Mouse (Mus musculus): Measurements from ENCODE around the gene Ninl.

- TF ChIP-seq EP300 (IDR thresholded peaks at IDR 0.05; ENCODE audit: insufficient read depth, low read depth, low read length) (no peak), POLR2A (IDR thresholded peaks at IDR 0.05; ENCODE audit: insufficient read depth, low read depth, low read length) (no peak)
Measured at GRCm38 (mm10) chr2:150949652-150950051, 89.5 kb downstream of the Ninl start.
